Mouse (Mus musculus) MEL (cell line): ENCODE results near the gene Antxr1. TPM values are rescaled to one million over a fixed set of nuclear protein-coding genes. Genes with fewer than 3 reads are reported as not detected.
"Not testable (repeated sequence)": the region's sequence is repeated elsewhere in the genome, so short reads cannot be mapped to it uniquely, and the experiment has no call there.

Source experiments
- DNase-seq: peaks from one replicate; pipeline ENCODE4 v3.0.0; 2011; ENCODE audit warnings: low read depth, low spot score
- H3K27ac ChIP-seq: 2 replicates; pipeline ENCODE4 v1.5.1; 2012; ENCODE audit warnings: low read depth, mild to moderate bottlenecking, control low read depth, low read length, moderate library complexity; ENCODE audit not compliant: control insufficient read depth
- H3K27me3 ChIP-seq, 2 experiments: fragments of 150-350 bp in 1 of 2; sonication (generic) in 1 of 2; 2 replicates each; pipeline ENCODE4 v1.6.1; 2012; ENCODE audit warnings: low read length in 2 of 2, mild to moderate bottlenecking in 2 of 2, improper control_type of control experiment in 1 of 2, moderate library complexity in 1 of 2; ENCODE audit not compliant: insufficient read depth in 2 of 2, control insufficient read depth in 1 of 2
- H3K36me3 ChIP-seq, 2 experiments: 2 replicates each; pipeline ENCODE4 v1.6.1; 2012 to 2014; ENCODE audit warnings: low read length in 2 of 2, improper control_type of control experiment in 1 of 2, inconsistent platforms in 1 of 2, mild to moderate bottlenecking in 1 of 2; ENCODE audit not compliant: insufficient read depth in 2 of 2, control insufficient read depth in 1 of 2
- H3K4me1 ChIP-seq, 2 experiments: fragments of 150-350 bp in 1 of 2; sonication (generic) in 1 of 2; 2 replicates each; pipeline ENCODE4 v1.6.1; 2012; ENCODE audit warnings: low read length in 2 of 2, improper control_type of control experiment in 1 of 2, mild to moderate bottlenecking in 1 of 2; ENCODE audit not compliant: insufficient read depth in 2 of 2, control insufficient read depth in 1 of 2
- H3K4me3 ChIP-seq, 2 experiments: fragments of 150-350 bp in 1 of 2; sonication (generic) in 1 of 2; 2 replicates each; pipeline ENCODE4 v1.5.1; 2012; ENCODE audit warnings: low read depth in 2 of 2, low read length in 2 of 2, mild to moderate bottlenecking in 2 of 2, moderate library complexity in 2 of 2, control low read depth in 1 of 2, improper control_type of control experiment in 1 of 2; ENCODE audit not compliant: control insufficient read depth in 1 of 2, insufficient read depth in 1 of 2
- H3K79me2 ChIP-seq: 2 replicates; pipeline ENCODE4 v1.6.1; 2012; ENCODE audit warnings: mild to moderate bottlenecking, low read length, moderate library complexity; ENCODE audit not compliant: control insufficient read depth, poor library complexity, insufficient read depth
- H3K9ac ChIP-seq: 2 replicates; pipeline ENCODE4 v1.6.1; 2012; ENCODE audit warnings: low read depth, mild to moderate bottlenecking, control low read depth, low read length, moderate library complexity; ENCODE audit not compliant: control insufficient read depth, poor library complexity, severe bottlenecking
- H3K9me3 ChIP-seq: fragments of 150-350 bp; sonication (generic); replicated peaks from 2 replicates; pipeline ENCODE4 v1.6.1; 2012; ENCODE audit warnings: mild to moderate bottlenecking, low read length, improper control_type of control experiment, moderate library complexity; ENCODE audit not compliant: insufficient read depth
- CHD1 ChIP-seq: IDR thresholded peaks from 2 replicates; pipeline ENCODE4 v1.6.1; 2012; ENCODE audit warnings: low read depth, mild to moderate bottlenecking, inconsistent platforms, low read length, improper control_type of control experiment
- CTCF ChIP-seq, 3 experiments: IDR thresholded peaks in 2 of 3; conservative IDR thresholded peaks in 1 of 3; 2 replicates each; pipeline ENCODE4 v1.5.1; 2011 to 2012; ENCODE audit warnings: low read length in 3 of 3, low read depth in 2 of 3, mild to moderate bottlenecking in 2 of 3, improper control_type of control experiment in 1 of 3, inconsistent platforms in 1 of 3, mixed read lengths in 1 of 3, moderate library complexity in 1 of 3; ENCODE audit not compliant: control insufficient read depth in 1 of 3, insufficient read depth in 1 of 3, poor library complexity in 1 of 3, severe bottlenecking in 1 of 3
- E2F4 ChIP-seq: IDR thresholded peaks from 2 replicates; pipeline ENCODE4 v1.6.1; 2011; ENCODE audit warnings: low read depth, low read length, improper control_type of control experiment, borderline replicate concordance
- ELF1 ChIP-seq: IDR thresholded peaks from 2 replicates; pipeline ENCODE4 v1.6.1; 2014; ENCODE audit warnings: low read depth, mild to moderate bottlenecking, inconsistent platforms, low read length, improper control_type of control experiment, moderate library complexity
- EP300 ChIP-seq, 2 experiments: IDR thresholded peaks; 2 replicates each; pipeline ENCODE4 v1.6.1; 2011; ENCODE audit warnings: improper control_type of control experiment in 2 of 2, low read length in 2 of 2, low read depth in 1 of 2, mild to moderate bottlenecking in 1 of 2
- ETS1 ChIP-seq: IDR thresholded peaks from 2 replicates; pipeline ENCODE4 v1.6.1; 2012; ENCODE audit warnings: low read depth, mild to moderate bottlenecking, inconsistent platforms, low read length, improper control_type of control experiment, moderate library complexity
- GABPA ChIP-seq: IDR thresholded peaks from 2 replicates; pipeline ENCODE4 v1.6.1; 2012; ENCODE audit warnings: low read depth, mild to moderate bottlenecking, inconsistent platforms, low read length, improper control_type of control experiment, moderate library complexity
- GATA1 ChIP-seq: IDR thresholded peaks from 2 replicates; pipeline ENCODE4 v1.6.1; 2011; ENCODE audit warnings: low read depth, low read length, improper control_type of control experiment
- HCFC1 ChIP-seq: IDR thresholded peaks from 2 replicates; pipeline ENCODE4 v1.6.1; 2012; ENCODE audit warnings: low read depth, mild to moderate bottlenecking, inconsistent platforms, low read length, improper control_type of control experiment, moderate library complexity
- MAFK ChIP-seq: IDR thresholded peaks from 2 replicates; pipeline ENCODE4 v1.6.1; 2011; ENCODE audit warnings: low read depth, mild to moderate bottlenecking, low read length, improper control_type of control experiment, borderline replicate concordance
- MAX ChIP-seq: IDR thresholded peaks from 2 replicates; pipeline ENCODE4 v1.6.1; 2011; ENCODE audit warnings: low read length, improper control_type of control experiment
- MEF2A ChIP-seq: IDR thresholded peaks from 2 replicates; pipeline ENCODE4 v1.6.1; 2014; ENCODE audit warnings: low read depth, mild to moderate bottlenecking, inconsistent platforms, low read length, improper control_type of control experiment; ENCODE audit not compliant: poor library complexity, insufficient replicate concordance, severe bottlenecking; ENCODE audit errors: extremely low read depth
- MYC ChIP-seq: IDR thresholded peaks from 2 replicates; pipeline ENCODE4 v1.6.1; 2011; ENCODE audit warnings: low read depth, mild to moderate bottlenecking, low read length, improper control_type of control experiment, moderate library complexity
- NELFE ChIP-seq: IDR thresholded peaks from 2 replicates; pipeline ENCODE4 v1.6.1; 2011; ENCODE audit warnings: low read depth, low read length, improper control_type of control experiment
- NRF1 ChIP-seq: IDR thresholded peaks from 2 replicates; pipeline ENCODE4 v1.6.1; 2014; ENCODE audit warnings: low read depth, mild to moderate bottlenecking, inconsistent platforms, low read length, improper control_type of control experiment, moderate library complexity; ENCODE audit not compliant: poor library complexity, insufficient read depth, severe bottlenecking
- POLR2AphosphoS5 ChIP-seq: IDR thresholded peaks from 2 replicates; pipeline ENCODE4 v1.6.1; 2012; ENCODE audit warnings: low read depth, borderline replicate concordance, mild to moderate bottlenecking, inconsistent platforms, low read length, moderate library complexity, mixed read lengths
- RAD21 ChIP-seq: IDR thresholded peaks from 2 replicates; pipeline ENCODE4 v1.6.1; 2011; ENCODE audit warnings: mild to moderate bottlenecking, low read depth, low read length, improper control_type of control experiment
- RCOR1 ChIP-seq: IDR thresholded peaks from 2 replicates; pipeline ENCODE4 v1.6.1; 2012; ENCODE audit warnings: low read depth, mild to moderate bottlenecking, inconsistent platforms, low read length, improper control_type of control experiment
- SIN3A ChIP-seq: IDR thresholded peaks from 2 replicates; pipeline ENCODE4 v1.6.1; 2012; ENCODE audit warnings: low read length, improper control_type of control experiment, inconsistent platforms
- SMC3 ChIP-seq: IDR thresholded peaks from 2 replicates; pipeline ENCODE4 v1.6.1; 2011; ENCODE audit warnings: low read depth, low read length, improper control_type of control experiment
- TAL1 ChIP-seq: IDR thresholded peaks from 2 replicates; pipeline ENCODE4 v1.6.1; 2012; ENCODE audit warnings: mild to moderate bottlenecking, inconsistent platforms, low read length, moderate library complexity, mixed read lengths
- TBP ChIP-seq: IDR thresholded peaks from 2 replicates; pipeline ENCODE4 v1.8.0; 2011; ENCODE audit warnings: low read depth, low read length, improper control_type of control experiment
- UBTF ChIP-seq: IDR thresholded peaks from 2 replicates; pipeline ENCODE4 v1.6.1; 2012; ENCODE audit warnings: low read depth, mild to moderate bottlenecking, inconsistent platforms, low read length, improper control_type of control experiment, moderate library complexity, borderline replicate concordance; ENCODE audit not compliant: insufficient read depth
- USF2 ChIP-seq, 2 experiments: IDR thresholded peaks; 2 replicates each; pipeline ENCODE4 v1.6.1; 2011 to 2012; ENCODE audit warnings: improper control_type of control experiment in 2 of 2, low read length in 2 of 2, borderline replicate concordance in 1 of 2, inconsistent platforms in 1 of 2, low read depth in 1 of 2, mild to moderate bottlenecking in 1 of 2; ENCODE audit not compliant: insufficient read depth in 1 of 2
- ZC3H11A ChIP-seq: IDR thresholded peaks from 2 replicates; pipeline ENCODE4 v1.6.1; 2012; ENCODE audit warnings: low read depth, mild to moderate bottlenecking, inconsistent platforms, low read length, improper control_type of control experiment
- ZMIZ1 ChIP-seq: IDR thresholded peaks from 2 replicates; pipeline ENCODE4 v1.6.1; 2012; ENCODE audit warnings: low read depth, mild to moderate bottlenecking, inconsistent platforms, low read length, improper control_type of control experiment, moderate library complexity
- polyA plus RNA-seq, 2 experiments: library from polyadenylated mRNA; stranded (reverse) in 1 of 2; unstranded in 1 of 2; fragments of >175 nt in 1 of 2; fragments of >200 nt in 1 of 2; gene quantifications; 2 replicates each; pipeline versions ENCODE4 v1.2.1 to v1.2.4; 2012; ENCODE audit warnings: low replicate concordance in 2 of 2, low read depth in 1 of 2; ENCODE audit not compliant: insufficient read length in 2 of 2, insufficient read depth in 1 of 2, missing spikeins in 1 of 2
- total RNA-seq: library from RNA; depleted of rRNA; stranded (reverse); fragments of 300-350 nt; gene quantifications from 2 replicates; pipeline ENCODE4 v1.2.3, GENCODE M21; 2012

Antxr1 gene
- total and polyA plus RNA-seq, 3 experiments, result 0.10 TPM; not detected in 2

DNA sequence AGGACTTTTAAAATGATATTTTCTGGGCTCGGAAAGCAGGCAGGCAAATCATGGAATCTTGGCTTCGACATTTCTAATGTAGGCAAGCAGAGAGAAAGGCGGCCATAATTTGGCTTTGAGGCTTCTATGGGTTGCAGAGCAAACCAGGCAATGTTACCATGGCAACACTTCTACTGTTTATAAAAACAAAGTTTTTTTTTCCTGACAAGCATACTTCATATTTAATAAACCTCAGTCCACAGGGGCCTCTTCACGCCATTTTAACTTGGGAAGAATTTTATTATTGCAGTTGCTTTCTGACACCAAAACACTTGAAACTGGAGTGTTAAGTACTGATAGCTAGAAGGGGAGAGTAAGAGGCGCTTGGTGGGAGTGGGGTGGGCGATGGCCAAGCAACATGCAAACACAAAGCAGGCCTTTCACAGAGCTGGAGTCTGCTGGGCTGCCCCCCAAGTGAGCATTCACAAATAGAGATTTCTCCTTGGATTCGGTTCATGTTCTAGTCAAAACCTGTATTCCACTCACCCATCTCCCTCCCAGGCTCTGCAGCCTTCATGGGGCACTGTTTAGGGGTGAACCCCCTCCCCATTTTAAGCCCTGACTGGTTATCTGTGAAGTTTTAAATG lies 235.8 kb downstream of the Antxr1 start:
- Histone ChIP-seq H3K4me1 (no peaks in the 10 kb centered on the region), H3K79me2 (no peaks in the 10 kb centered on the region; the same call in 1 of the 2 replicates), H3K4me3 (no peak overlapping the region), H3K27me3 (no peaks in the 10 kb centered on the region; a peak in 1 of 4 replicates), H3K9ac (no peak overlapping the region), H3K36me3 (peaks cover 0 to 5% of the 10 kb centered on the region in 2 experiments; a peak in 2 of 4 replicates), H3K27ac (no peak overlapping the region), H3K9me3 (no peaks in the 10 kb centered on the region)
- no peak for DNase-seq
- TF ChIP-seq HCFC1 (no peak), TAL1 (no peak), RAD21 (no peak), CTCF (IDR thresholded peaks at IDR 0.05 in 2 of 3, conservative IDR thresholded peaks at IDR 0.05 in 1 of 3; ENCODE audit: control insufficient read depth in 1 of 3, insufficient read depth in 1 of 3, low read depth in 2 of 3, low read length in 3 of 3, poor library complexity in 1 of 3, severe bottlenecking in 1 of 3) (no peak), MAFK (no peak), CHD1 (no peak), UBTF (no peak), SIN3A (no peak), EP300 (IDR thresholded peaks at IDR 0.05; ENCODE audit: low read depth in 1 of 2, low read length in 2 of 2) (no peak), USF2 (IDR thresholded peaks at IDR 0.05; ENCODE audit: borderline replicate concordance in 1 of 2, insufficient read depth in 1 of 2, low read depth in 1 of 2, low read length in 2 of 2) (no peak), MYC (no peak)

DNA sequence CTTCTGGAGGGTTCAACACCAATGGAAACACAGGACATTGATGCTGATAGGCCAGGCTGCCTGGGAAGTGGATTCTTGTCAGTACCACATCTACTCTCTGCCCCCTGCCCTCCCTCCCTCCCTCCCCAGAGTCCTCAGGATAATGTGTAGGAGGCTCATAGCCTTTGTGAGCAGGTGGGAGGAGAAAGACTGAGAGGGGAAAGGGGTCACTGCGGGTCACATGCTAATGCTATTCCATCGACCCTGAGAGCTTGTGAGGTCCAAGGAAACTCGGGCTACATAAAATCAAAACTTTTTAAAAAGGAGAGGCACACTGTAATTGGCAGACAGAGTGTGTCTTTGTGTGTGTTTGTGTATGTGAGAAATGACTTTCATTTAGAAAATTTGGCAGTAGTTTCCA lies 236.4 kb downstream of the Antxr1 start:
- Histone ChIP-seq H3K79me2 (no peaks in the 10 kb centered on the region; the same call in 1 of the 2 replicates), H3K9ac (no peak overlapping the region), H3K4me3 (no peak overlapping the region), H3K4me1 (no peaks in the 10 kb centered on the region), H3K36me3 (peaks cover 0 to 5% of the 10 kb centered on the region in 2 experiments; a peak in 2 of 4 replicates), H3K27ac (no peak overlapping the region), H3K9me3 (no peaks in the 10 kb centered on the region), H3K27me3 (no peaks in the 10 kb centered on the region; a peak in 1 of 4 replicates)
- TF ChIP-seq RCOR1 (no peak), TBP (no peak), ETS1 (no peak), E2F4 (no peak), GATA1 (no peak), NRF1 (no peak), MEF2A (no peak), GABPA (no peak), CHD1 (no peak), POLR2AphosphoS5 (no peak), EP300 (IDR thresholded peaks at IDR 0.05; ENCODE audit: low read depth in 1 of 2, low read length in 2 of 2) (no peak), ZC3H11A (no peak), MAX (no peak), ELF1 (no peak), SMC3 (no peak), ZMIZ1 (no peak), MYC (no peak), NELFE (no peak)
- no peak for DNase-seq

DNA sequence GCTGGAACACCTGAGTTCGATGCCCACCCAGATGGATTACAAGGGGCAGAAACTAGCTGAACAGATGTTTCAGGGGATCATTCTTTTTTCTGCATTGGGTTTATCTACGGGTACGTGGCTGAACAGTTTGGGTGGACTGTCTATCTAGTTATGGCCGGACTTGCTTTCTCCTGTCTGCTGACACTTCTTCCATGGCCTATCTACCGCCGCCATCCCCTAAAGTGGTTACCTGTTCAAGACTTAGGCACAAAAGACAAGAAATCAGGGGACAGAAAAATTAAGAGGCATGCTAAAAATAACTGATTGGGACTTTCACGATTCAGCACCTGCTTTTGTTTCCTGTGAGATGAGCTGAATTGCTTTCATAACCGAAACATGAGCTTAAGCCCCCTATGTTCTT lies 242.0 kb downstream of the Antxr1 start:
- H3K9ac ChIP-seq, DNase-seq, H3K9me3 ChIP-seq, H3K4me3 ChIP-seq, H3K79me2 ChIP-seq, H3K27me3 ChIP-seq, H3K27ac ChIP-seq, H3K4me1 ChIP-seq: not testable (repeated sequence)
- H3K36me3 ChIP-seq, result peaks cover 7 to 11% of the 10 kb centered on the region in 2 experiments; a peak in 3 of 4 replicates
